Mouse (Mus musculus) 3T3-L1 (cell line): ENCODE results near the gene Atg4d.
"Not testable (repeated sequence)": the region's sequence is repeated elsewhere in the genome, so short reads cannot be mapped to it uniquely, and the experiment has no call there.

ENCODE experiments used
- DNase-seq: peaks from one replicate; pipeline ENCODE4 v3.0.0-alpha.2; 2015; ENCODE audit warnings: low read depth, low spot score

The Atg4d gene

GRCm38 (mm10) chr9:21312134-21312533, 47.0 kb downstream of the Atg4d start, which contains the start of gene Ap1m2:
Ap1m2 (minus strand) TSS chr9:21312337.
- DNase-seq = no peak

- DNase-seq = peak; percentile 87
Observed at GRCm38 (mm10) chr9:21313394-21313793, 48.3 kb downstream of the Atg4d start.

- DNase-seq = no peak
Observed at GRCm38 (mm10) chr9:21314367-21315140, 49.5 kb downstream of the Atg4d start.

- peak; percentile 48 for DNase-seq
Observed at GRCm38 (mm10) chr9:21315421-21315820, 50.3 kb downstream of the Atg4d start.

- DNase-seq = no peak
Observed at GRCm38 (mm10) chr9:21316696-21317095, 51.6 kb downstream of the Atg4d start.

- DNase-seq = no peak
Observed at GRCm38 (mm10) chr9:21318792-21319191, 53.7 kb downstream of the Atg4d start.

- DNase-seq = no peak
Observed at GRCm38 (mm10) chr9:21319503-21319902, 54.4 kb downstream of the Atg4d start.

GRCm38 (mm10) chr9:21320280-21320618, 55.2 kb downstream of the Atg4d start:
- DNase-seq = no peak

GRCm38 (mm10) chr9:21320619-21321512, 55.8 kb downstream of the Atg4d start, which contains the start of gene Slc44a2:
Slc44a2 (plus strand) TSS chr9:21320698.
- DNase-seq = peak; percentile 68

GRCm38 (mm10) chr9:21321513-21321835, 56.4 kb downstream of the Atg4d start:
- peak; percentile 51 for DNase-seq

- DNase-seq = no peak
Observed at GRCm38 (mm10) chr9:21322211-21322916, 57.3 kb downstream of the Atg4d start.

- DNase-seq = not testable (repeated sequence)
Observed at GRCm38 (mm10) chr9:21322917-21323297, 57.8 kb downstream of the Atg4d start.

- no peak for DNase-seq
Observed at GRCm38 (mm10) chr9:21324269-21324668, 59.2 kb downstream of the Atg4d start.
